Mouse (Mus musculus): ENCODE measurements around the gene Lpp. TPM values are rescaled to one million over a fixed set of nuclear protein-coding genes. Genes with fewer than 3 reads are reported as not detected.

Lpp gene
- 72.4 and 79.9 TPM in 2 replicates for polyA plus RNA-seq (2014; fragmentation: Nextera tagmentation; extraction: Ambion mirVana)

- 2% methylated on average over 42 of the region's 42 CpGs for WGBS
- peak; percentile 90 for DNase-seq
Observed at GRCm38 (mm10) chr16:24392651-24393555, at the start of gene Lpp. Gene Lpp (plus strand): TSS chr16:24393507.

GRCm38 (mm10) chr16:24347582-24348411, 45.5 kb upstream of the Lpp start:
- TF ChIP-seq CTCF (IDR thresholded peaks at IDR 0.05; ENCODE audit: low read depth) = no peak
- no peak overlapping the region for H3K27ac ChIP-seq (ENCODE audit: low read depth)
- H3K9me3 ChIP-seq (ENCODE audit: low read depth, low read length) = no peaks in the 10 kb centered on the region
- no peaks in the 10 kb centered on the region for H3K27me3 ChIP-seq (ENCODE audit: insufficient read depth, low read length)
- peak; percentile 50 for DNase-seq
- no peaks in the 10 kb centered on the region for H3K4me1 ChIP-seq (ENCODE audit: insufficient read depth)
- no peak; the same call in 1 of the 2 replicates for ATAC-seq (ENCODE audit: insufficient read depth)
- H3K36me3 ChIP-seq (ENCODE audit: insufficient read depth) = no peaks in the 10 kb centered on the region
- WGBS = 54% methylated on average over 21 of the region's 21 CpGs
- H3K4me3 ChIP-seq (ENCODE audit: low read depth, low read length) = no peak overlapping the region
- H3K4me2 ChIP-seq = no peak overlapping the region; the same call in 1 of the 2 replicates
- H3K9ac ChIP-seq = no peak overlapping the region

More at GRCm38 (mm10) chr16:24392651-24393555, at the start of gene Lpp:
- Histone ChIP-seq H3K4me3 (ENCODE audit: low read depth, low read length) (peak within 1 kb of the TSS; percentile 83), H3K4me2 (peak within 1 kb of the TSS; percentile 79), H3K4me1 (ENCODE audit: insufficient read depth) (peaks cover 21% of the 10 kb centered on the region), H3K27me3 (ENCODE audit: insufficient read depth, low read length) (no peaks in the 10 kb centered on the region), H3K27ac (ENCODE audit: low read depth) (peak within 1 kb of the TSS; percentile 100), H3K36me3 (ENCODE audit: insufficient read depth) (no peaks in the 10 kb centered on the region), H3K9ac (peak within 1 kb of the TSS; percentile 98), H3K9me3 (ENCODE audit: low read depth, low read length) (no peaks in the 10 kb centered on the region)
- TF ChIP-seq CTCF (IDR thresholded peaks at IDR 0.05; ENCODE audit: low read depth) = no peak
- ATAC-seq (ENCODE audit: insufficient read depth) = peak; percentile 92

- no peak overlapping the region for H3K9ac ChIP-seq
- no peak overlapping the region for H3K4me3 ChIP-seq (ENCODE audit: low read depth, low read length)
- no peaks in the 10 kb centered on the region for H3K36me3 ChIP-seq (ENCODE audit: insufficient read depth)
- 72% methylated on average over 6 of the region's 6 CpGs for WGBS
- no peaks in the 10 kb centered on the region for H3K9me3 ChIP-seq (ENCODE audit: low read depth, low read length)
- H3K4me2 ChIP-seq = no peak overlapping the region
- ATAC-seq (ENCODE audit: insufficient read depth) = no peak
- no peaks in the 10 kb centered on the region for H3K27me3 ChIP-seq (ENCODE audit: insufficient read depth, low read length)
- no peak for TF ChIP-seq CTCF (IDR thresholded peaks at IDR 0.05; ENCODE audit: low read depth)
- DNase-seq = no peak
- no peaks in the 10 kb centered on the region for H3K4me1 ChIP-seq (ENCODE audit: insufficient read depth)
- H3K27ac ChIP-seq (ENCODE audit: low read depth) = no peak overlapping the region
Observed at GRCm38 (mm10) chr16:24350306-24350705, 43.0 kb upstream of the Lpp start.

GRCm38 (mm10) chr16:24350751-24351150, 42.6 kb upstream of the Lpp start:
- Histone ChIP-seq H3K27ac (ENCODE audit: low read depth) (no peak overlapping the region), H3K9ac (no peak overlapping the region), H3K36me3 (ENCODE audit: insufficient read depth) (no peaks in the 10 kb centered on the region), H3K4me3 (ENCODE audit: low read depth, low read length) (no peak overlapping the region), H3K9me3 (ENCODE audit: low read depth, low read length) (no peaks in the 10 kb centered on the region), H3K4me2 (no peak overlapping the region), H3K4me1 (ENCODE audit: insufficient read depth) (no peaks in the 10 kb centered on the region), H3K27me3 (ENCODE audit: insufficient read depth, low read length) (no peaks in the 10 kb centered on the region)
- DNase-seq (no peak), ATAC-seq (ENCODE audit: insufficient read depth) (no peak)
- TF ChIP-seq CTCF (IDR thresholded peaks at IDR 0.05; ENCODE audit: low read depth) = no peak
- 54% methylated on average over 6 of the region's 6 CpGs for WGBS

GRCm38 (mm10) chr16:24351811-24352210, 41.5 kb upstream of the Lpp start:
- Histone ChIP-seq H3K4me1 (ENCODE audit: insufficient read depth) (no peaks in the 10 kb centered on the region), H3K4me2 (no peak overlapping the region), H3K9me3 (ENCODE audit: low read depth, low read length) (no peaks in the 10 kb centered on the region), H3K4me3 (ENCODE audit: low read depth, low read length) (no peak overlapping the region), H3K9ac (no peak overlapping the region), H3K36me3 (ENCODE audit: insufficient read depth) (no peaks in the 10 kb centered on the region), H3K27ac (ENCODE audit: low read depth) (no peak overlapping the region), H3K27me3 (ENCODE audit: insufficient read depth, low read length) (no peaks in the 10 kb centered on the region)
- 85% methylated on average over 1 of the region's 1 CpGs for WGBS
- TF ChIP-seq CTCF (IDR thresholded peaks at IDR 0.05; ENCODE audit: low read depth) = peak; percentile 42
- DNase-seq (no peak), ATAC-seq (ENCODE audit: insufficient read depth) (no peak)

- Histone ChIP-seq H3K27me3 (ENCODE audit: insufficient read depth, low read length) (no peaks in the 10 kb centered on the region), H3K9ac (no peak overlapping the region), H3K9me3 (ENCODE audit: low read depth, low read length) (no peaks in the 10 kb centered on the region), H3K4me2 (no peak overlapping the region), H3K4me3 (ENCODE audit: low read depth, low read length) (no peak overlapping the region), H3K27ac (ENCODE audit: low read depth) (no peak overlapping the region), H3K4me1 (ENCODE audit: insufficient read depth) (no peaks in the 10 kb centered on the region), H3K36me3 (ENCODE audit: insufficient read depth) (no peaks in the 10 kb centered on the region)
- TF ChIP-seq CTCF (IDR thresholded peaks at IDR 0.05; ENCODE audit: low read depth) = no peak
- no peak for ATAC-seq (ENCODE audit: insufficient read depth)
- DNase-seq = no peak
- 12% methylated on average over 3 of the region's 3 CpGs for WGBS
Observed at GRCm38 (mm10) chr16:24353816-24354215, 39.5 kb upstream of the Lpp start.

GRCm38 (mm10) chr16:24361667-24362066, 31.6 kb upstream of the Lpp start:
- no peaks in the 10 kb centered on the region for H3K36me3 ChIP-seq (ENCODE audit: insufficient read depth)
- no peak for TF ChIP-seq CTCF (IDR thresholded peaks at IDR 0.05; ENCODE audit: low read depth)
- H3K4me3 ChIP-seq (ENCODE audit: low read depth, low read length) = no peak overlapping the region
- WGBS = 95% methylated on average over 1 of the region's 1 CpGs
- no peak for ATAC-seq (ENCODE audit: insufficient read depth)
- H3K4me2 ChIP-seq = no peak overlapping the region
- H3K9ac ChIP-seq = no peak overlapping the region
- H3K27ac ChIP-seq (ENCODE audit: low read depth) = no peak overlapping the region
- no peaks in the 10 kb centered on the region for H3K4me1 ChIP-seq (ENCODE audit: insufficient read depth)
- H3K27me3 ChIP-seq (ENCODE audit: insufficient read depth, low read length) = no peaks in the 10 kb centered on the region
- H3K9me3 ChIP-seq (ENCODE audit: low read depth, low read length) = no peaks in the 10 kb centered on the region
- DNase-seq = no peak
